Mouse (Mus musculus) heart, embryonic 11.5 days (tissue): ENCODE measurements at regions not wholly inside any gene's neighbourhood (a gene's known extent, or its start where the extent isn't known, plus 50 kb on each side); places are given as distances from the start of the nearest gene placed in this dataset.

Source experiments
- ATAC-seq: fragments of 200-750 bp; cut with Nextera tagmentation; replicated peaks from 2 replicates; pipeline ENCODE4 v1.8.0; 2017; ENCODE audit warnings: moderate library complexity; ENCODE audit not compliant: insufficient number of reproducible peaks, low FRiP score, low TSS enrichment
- H3K27ac ChIP-seq: fragments of 300-500 bp; sonication (generic); 2 replicates; pipeline ENCODE4 v1.5.1; 2014; ENCODE audit warnings: mild to moderate bottlenecking, low read depth, low read length
- H3K27me3 ChIP-seq: fragments of 300-500 bp; sonication (generic); 2 replicates; pipeline ENCODE4 v1.6.1; 2014; ENCODE audit warnings: mild to moderate bottlenecking, low read length, mixed read lengths; ENCODE audit not compliant: control insufficient read depth, insufficient read depth
- H3K36me3 ChIP-seq: fragments of 300-500 bp; sonication (generic); 2 replicates; pipeline ENCODE4 v1.6.1; 2014; ENCODE audit warnings: mild to moderate bottlenecking, low read length, moderate library complexity, mixed read lengths; ENCODE audit not compliant: control insufficient read depth, insufficient read depth
- H3K4me1 ChIP-seq: fragments of 300-500 bp; sonication (generic); 2 replicates; pipeline ENCODE4 v1.6.1; 2014; ENCODE audit warnings: low read length; ENCODE audit not compliant: control insufficient read depth, insufficient read depth
- H3K4me2 ChIP-seq: fragments of 300-500 bp; sonication (generic); 2 replicates; pipeline ENCODE4 v1.6.1; 2014; ENCODE audit warnings: mild to moderate bottlenecking, moderate library complexity
- H3K4me3 ChIP-seq: fragments of 300-500 bp; sonication (generic); 2 replicates; pipeline ENCODE4 v1.5.1; 2014; ENCODE audit warnings: low read depth, low read length
- H3K9ac ChIP-seq: fragments of 300-500 bp; sonication (generic); 2 replicates; pipeline ENCODE4 v1.6.1; 2014; ENCODE audit warnings: mild to moderate bottlenecking, low read depth, low read length, moderate library complexity
- H3K9me3 ChIP-seq: fragments of 300-500 bp; sonication (generic); replicated peaks from 2 replicates; pipeline ENCODE4 v1.6.1; 2016; ENCODE audit warnings: low read length; ENCODE audit not compliant: control insufficient read depth
- WGBS: fragments of 180-500 bp; shearing (Covaris S2); extraction: QIAGEN DNeasy Blood & Tissue Kit; methylation state at CpG from one replicate; pipeline ENCODE4 v1.1.7; 2014; ENCODE audit not compliant: insufficient replicate concordance; 5-methylcytosine and 5-hydroxymethylcytosine counted together

GRCm38 (mm10) chr3:147196626-147197025 lies 344.5 kb downstream of the Ttll7 start:
- 82% methylated on average over 8 of the region's 8 CpGs for WGBS
- no peak overlapping the region for H3K9ac ChIP-seq

GRCm38 (mm10) chr3:147197215-147197614 lies 345.0 kb downstream of the Ttll7 start:
- no peak overlapping the region for H3K4me2 ChIP-seq
- no peaks in the 10 kb centered on the region for H3K4me1 ChIP-seq
- H3K9me3 ChIP-seq: no peaks in the 10 kb centered on the region
- no peak overlapping the region for H3K27ac ChIP-seq
- no peaks in the 10 kb centered on the region for H3K27me3 ChIP-seq
- H3K4me3 ChIP-seq: no peak overlapping the region
- no peak for ATAC-seq
- WGBS: 47% methylated on average over 2 of the region's 2 CpGs
- H3K36me3 ChIP-seq: no peaks in the 10 kb centered on the region
- no peak overlapping the region for H3K9ac ChIP-seq

More at GRCm38 (mm10) chr3:147196626-147197025, 344.5 kb downstream of the Ttll7 start:
- no peak overlapping the region for H3K27ac ChIP-seq
- no peak for ATAC-seq
- H3K9me3 ChIP-seq: no peaks in the 10 kb centered on the region
- H3K36me3 ChIP-seq: no peaks in the 10 kb centered on the region
- H3K27me3 ChIP-seq: no peaks in the 10 kb centered on the region
- H3K4me2 ChIP-seq: no peak overlapping the region
- no peaks in the 10 kb centered on the region for H3K4me1 ChIP-seq
- H3K4me3 ChIP-seq: no peak overlapping the region

DNA sequence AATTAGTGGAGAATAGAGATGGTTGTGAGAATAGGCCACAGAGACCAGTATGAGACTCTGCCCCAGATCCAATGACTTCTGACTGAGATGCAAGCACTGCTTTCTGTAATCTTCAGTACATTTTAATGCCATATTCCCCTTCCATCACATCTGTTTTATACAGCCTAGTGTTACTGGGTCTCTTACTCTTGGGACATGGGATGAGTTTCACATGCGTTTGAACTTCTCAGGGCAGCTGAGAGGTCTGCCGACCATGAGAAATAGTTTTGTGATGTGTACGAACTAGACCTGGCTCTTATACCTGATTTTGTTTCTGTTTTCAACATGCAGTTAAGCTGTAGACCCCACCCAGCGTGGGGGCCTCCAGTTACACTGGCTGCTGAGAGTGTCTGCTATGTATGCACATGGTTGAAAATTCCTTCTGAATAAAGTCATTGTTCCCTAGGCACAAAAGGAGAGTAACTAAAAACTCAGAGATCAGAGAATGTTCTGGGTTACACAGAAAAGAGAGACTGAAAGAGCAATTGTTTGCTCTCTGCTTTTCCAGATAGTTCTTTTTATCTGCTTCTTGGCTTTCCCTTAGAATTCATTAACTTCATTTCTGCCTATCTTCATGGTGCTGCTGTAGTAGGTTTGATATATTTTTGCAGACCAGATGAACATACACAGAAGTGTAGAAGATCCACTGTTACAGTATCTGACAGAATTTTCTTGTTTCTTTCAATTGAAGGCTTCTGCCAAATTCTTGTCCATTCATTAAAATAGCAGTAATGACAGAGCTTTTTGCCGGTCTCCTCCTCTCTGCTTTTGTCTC lies 359.2 kb downstream of the Ttll7 start:
- no peaks in the 10 kb centered on the region for H3K4me1 ChIP-seq
- H3K9ac ChIP-seq: no peak overlapping the region
- no peaks in the 10 kb centered on the region for H3K27me3 ChIP-seq
- H3K4me3 ChIP-seq: no peak overlapping the region
- WGBS: 62% methylated on average over 5 of the region's 5 CpGs
- no peaks in the 10 kb centered on the region for H3K9me3 ChIP-seq
- H3K4me2 ChIP-seq: no peak overlapping the region
- ATAC-seq: no peak
- no peak overlapping the region for H3K27ac ChIP-seq
- no peaks in the 10 kb centered on the region for H3K36me3 ChIP-seq

DNA sequence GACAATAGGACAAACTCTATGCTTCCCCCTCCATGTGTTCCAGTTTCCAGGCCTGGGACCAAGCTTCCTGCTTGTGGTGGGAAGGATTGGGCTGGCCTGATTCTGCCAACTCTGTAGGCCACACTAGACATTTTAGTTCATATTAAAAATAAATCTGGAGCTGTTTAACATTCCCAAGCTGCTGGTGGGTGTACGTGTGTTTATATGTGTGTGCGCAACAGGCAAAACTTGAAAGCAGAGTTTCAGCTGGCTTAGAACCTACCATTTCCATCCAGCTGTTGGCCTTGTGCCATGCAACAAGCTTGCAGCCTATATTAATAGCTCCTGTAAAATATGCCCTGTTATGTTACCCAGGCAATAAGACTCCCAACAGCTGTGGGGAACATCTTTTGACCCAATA lies 376.5 kb downstream of the Ttll7 start:
- ATAC-seq: no peak
- Histone ChIP-seq H3K9me3 (no peaks in the 10 kb centered on the region), H3K4me1 (no peaks in the 10 kb centered on the region), H3K9ac (no peak overlapping the region), H3K4me2 (no peak overlapping the region), H3K27me3 (no peaks in the 10 kb centered on the region), H3K36me3 (no peaks in the 10 kb centered on the region), H3K27ac (no peak overlapping the region), H3K4me3 (no peak overlapping the region)
- WGBS: 77% methylated on average over 2 of the region's 2 CpGs

DNA sequence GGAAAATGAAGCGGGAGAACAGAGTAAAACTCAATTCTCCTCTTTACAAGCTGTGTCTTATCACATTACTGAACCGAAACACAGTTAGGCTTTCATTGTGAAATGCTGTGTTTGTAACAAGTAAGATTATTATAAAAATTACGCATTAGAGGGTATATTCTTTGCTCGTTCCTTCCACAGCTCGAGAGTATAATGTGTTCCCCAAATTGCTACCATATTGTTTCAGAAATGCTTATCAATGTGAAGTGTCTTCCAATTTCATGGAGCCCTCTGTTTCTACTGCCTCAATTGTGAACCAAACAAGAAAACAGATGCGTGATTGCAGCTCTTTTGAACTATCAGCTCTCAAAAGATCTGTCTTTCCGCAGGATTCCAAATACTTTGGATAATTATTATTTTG lies 378.4 kb downstream of the Ttll7 start:
- Histone ChIP-seq H3K9me3 (no peaks in the 10 kb centered on the region), H3K4me1 (no peaks in the 10 kb centered on the region), H3K9ac (no peak overlapping the region), H3K27ac (no peak overlapping the region), H3K27me3 (no peaks in the 10 kb centered on the region), H3K36me3 (no peaks in the 10 kb centered on the region), H3K4me2 (no peak overlapping the region), H3K4me3 (no peak overlapping the region)
- WGBS: 83% methylated on average over 7 of the region's 7 CpGs
- ATAC-seq: no peak

DNA sequence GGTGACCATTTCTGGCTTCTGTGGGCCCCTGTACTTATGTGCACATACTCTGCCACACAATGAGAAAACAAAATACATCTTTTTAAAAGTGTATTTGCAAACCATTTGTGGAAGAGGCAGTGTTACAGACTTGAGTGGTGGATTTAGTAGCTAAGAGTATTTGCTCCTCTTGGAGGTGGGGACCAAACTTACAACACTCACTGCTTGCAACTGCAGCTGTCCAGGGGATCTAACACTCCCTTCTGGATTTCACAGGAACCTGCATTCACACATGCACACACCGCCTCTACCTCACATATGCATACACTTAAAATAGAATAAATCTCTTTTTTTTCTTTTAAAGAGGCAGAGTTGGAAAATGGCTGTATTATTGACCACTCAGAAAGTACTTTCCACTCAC lies 386.2 kb downstream of the Ttll7 start:
- Histone ChIP-seq H3K4me2 (no peak overlapping the region), H3K9me3 (no peaks in the 10 kb centered on the region), H3K4me3 (no peak overlapping the region), H3K4me1 (no peaks in the 10 kb centered on the region), H3K27me3 (no peaks in the 10 kb centered on the region), H3K36me3 (no peaks in the 10 kb centered on the region), H3K9ac (no peak overlapping the region), H3K27ac (no peak overlapping the region)
- no peak for ATAC-seq
- WGBS: 84% methylated on average over 1 of the region's 1 CpGs

DNA sequence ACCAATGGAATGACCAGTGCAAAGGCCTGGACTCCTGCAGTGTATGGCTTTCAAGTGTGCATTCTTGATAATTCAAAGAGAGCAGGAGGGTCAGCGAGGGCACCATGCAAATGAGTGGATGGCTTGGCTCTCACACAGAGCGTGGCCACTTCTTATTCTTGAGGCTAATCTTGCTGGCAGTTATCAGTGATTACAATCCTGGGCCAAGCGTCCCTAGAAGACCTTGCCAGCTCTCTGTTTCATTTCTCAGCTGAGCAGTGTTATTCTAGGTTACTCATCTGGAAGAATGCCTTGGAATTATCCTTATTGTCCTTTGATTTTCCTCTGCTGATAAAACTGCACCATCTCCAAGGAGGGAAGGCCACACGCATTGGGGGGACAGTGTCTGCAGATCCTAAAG lies 388.5 kb downstream of the Ttll7 start:
- no peak for ATAC-seq
- no peaks in the 10 kb centered on the region for H3K27me3 ChIP-seq
- H3K9me3 ChIP-seq: no peaks in the 10 kb centered on the region
- no peaks in the 10 kb centered on the region for H3K36me3 ChIP-seq
- H3K4me3 ChIP-seq: no peak overlapping the region
- no peak overlapping the region for H3K9ac ChIP-seq
- 43% methylated on average over 4 of the region's 4 CpGs for WGBS
- H3K27ac ChIP-seq: no peak overlapping the region
- no peaks in the 10 kb centered on the region for H3K4me1 ChIP-seq
- H3K4me2 ChIP-seq: no peak overlapping the region

- Histone ChIP-seq H3K9ac (no peak overlapping the region), H3K36me3 (no peaks in the 10 kb centered on the region), H3K4me2 (no peak overlapping the region), H3K4me1 (no peaks in the 10 kb centered on the region), H3K9me3 (no peaks in the 10 kb centered on the region), H3K4me3 (no peak overlapping the region), H3K27me3 (no peaks in the 10 kb centered on the region), H3K27ac (no peak overlapping the region)
- no peak for ATAC-seq
- 75% methylated on average over 5 of the region's 5 CpGs for WGBS
Measured at GRCm38 (mm10) chr3:147244911-147245430, 392.8 kb downstream of the Ttll7 start.

- no peak overlapping the region for H3K9ac ChIP-seq
- no peak overlapping the region for H3K4me2 ChIP-seq
- no peak for ATAC-seq
- H3K4me1 ChIP-seq: no peaks in the 10 kb centered on the region
- no peaks in the 10 kb centered on the region for H3K27me3 ChIP-seq
- no peak overlapping the region for H3K27ac ChIP-seq
- no peaks in the 10 kb centered on the region for H3K36me3 ChIP-seq
- 81% methylated on average over 5 of the region's 5 CpGs for WGBS
- H3K9me3 ChIP-seq: no peaks in the 10 kb centered on the region
- no peak overlapping the region for H3K4me3 ChIP-seq
Measured at GRCm38 (mm10) chr3:147246141-147246540, 394.0 kb downstream of the Ttll7 start.
